Mouse (Mus musculus) E14TG2a.4 (cell line): Measurements from ENCODE around the gene Rnase2a.

Experiments used
- CTCF ChIP-seq: conservative IDR thresholded peaks from 2 replicates; pipeline ENCODE4 v1.5.1; 2014; ENCODE audit warnings: low read length
- NANOG ChIP-seq: IDR thresholded peaks from 2 replicates; pipeline ENCODE4 v1.6.1; 2014; ENCODE audit warnings: borderline replicate concordance, low read length, mixed read lengths
- POU5F1 ChIP-seq: IDR thresholded peaks from 2 replicates; pipeline ENCODE4 v1.6.1; 2014; ENCODE audit warnings: low read length, borderline replicate concordance

DNA sequence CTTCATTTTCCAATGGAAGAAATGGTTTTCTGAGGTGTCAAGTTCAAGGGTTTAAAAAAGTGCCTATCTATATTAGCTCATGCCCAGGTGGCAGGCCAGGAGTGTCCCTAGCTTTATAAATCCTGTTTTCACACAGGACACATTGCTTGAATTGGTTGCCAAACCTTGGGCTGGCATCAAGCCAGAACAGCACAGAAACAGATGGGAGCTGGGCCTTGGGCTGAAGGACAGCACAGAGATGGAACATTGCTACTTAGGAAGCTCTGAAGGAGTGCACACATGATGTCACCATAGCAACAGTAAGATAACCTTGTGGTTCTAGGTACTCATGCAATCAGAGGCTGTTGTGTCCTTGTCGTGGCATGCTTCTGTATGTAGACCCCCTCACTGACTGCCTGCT lies 35.6 kb upstream of the Rnase2a start:
- TF ChIP-seq CTCF (no peak), NANOG (no peak), POU5F1 (no peak)
